Mouse (Mus musculus) T-helper 1 cell (primary cell): Measurements from ENCODE around the gene Bpifb5.
"Not testable (repeated sequence)": the region's sequence is repeated elsewhere in the genome, so short reads cannot be mapped to it uniquely, and the experiment has no call there.

ENCODE experiments used
- in situ Hi-C: fragments of 300-600 bp; cut with MboI, MseI; formaldehyde crosslinking; loops from one replicate; pipeline ENCODE4 v1.15.1; 2025; ENCODE audit warnings: high pct_unique_total_duplicates

The Bpifb5 gene

DNA sequence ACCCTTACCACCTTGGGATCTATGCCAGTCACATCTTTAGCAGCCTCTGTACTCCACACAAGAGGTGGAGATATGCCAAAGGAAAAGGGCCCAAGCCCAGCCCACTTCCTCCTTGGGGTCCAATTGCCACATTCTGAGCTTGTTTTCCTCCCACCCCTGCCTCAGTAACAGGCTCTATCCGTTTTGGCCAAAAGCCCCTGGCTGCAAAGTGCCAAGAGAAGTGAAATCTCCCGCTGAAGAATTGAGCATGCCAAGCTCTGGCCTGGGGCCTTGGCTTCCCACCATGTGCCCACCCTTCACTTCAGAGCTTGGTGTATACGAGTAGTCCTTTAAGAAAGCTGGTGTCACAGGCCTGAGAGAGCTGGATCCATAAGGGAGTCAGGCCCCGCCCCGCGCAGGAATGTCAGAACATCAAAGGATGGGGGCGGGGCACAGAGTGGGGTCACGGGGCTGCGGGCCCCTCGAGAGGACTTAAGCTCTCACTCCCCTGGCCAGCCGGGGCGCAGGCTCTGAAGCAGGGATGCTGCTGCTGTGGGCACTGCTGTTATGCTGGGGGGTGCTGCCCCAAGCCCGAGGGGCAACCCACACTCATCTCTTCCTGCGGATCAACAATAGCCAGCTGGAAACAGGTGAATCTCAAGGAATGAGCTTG, at the start of gene Bpifb5:
Bpifb5 (plus strand) TSS at position 478 of the 652 bp plus-strand sequence.
- in situ Hi-C loops = loop anchor here (5.0 kb wide), 1 partner anchor 69 kb away; no protein-coding TSS in a partner anchor

DNA sequence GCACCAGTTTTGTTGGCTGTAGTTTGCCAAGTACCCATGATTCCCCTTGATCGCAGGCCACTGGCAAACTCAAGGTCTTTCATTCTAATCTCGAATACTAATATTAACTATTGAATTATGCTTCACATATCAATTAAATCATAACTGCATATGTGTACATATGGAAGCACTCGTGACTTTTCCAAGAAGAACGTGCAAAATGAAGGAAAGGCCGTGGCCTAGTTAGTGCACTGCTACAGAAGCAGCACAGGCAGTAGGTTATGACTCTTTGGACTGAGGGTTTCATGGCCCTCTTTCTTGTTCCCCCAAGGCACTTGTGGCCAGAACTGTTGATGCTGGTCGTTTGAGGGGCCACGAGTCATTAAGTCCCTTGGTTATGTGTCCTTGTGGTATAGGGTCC, 41.6 kb upstream of the Bpifb5 start:
- in situ Hi-C loops = not testable (repeated sequence)

DNA sequence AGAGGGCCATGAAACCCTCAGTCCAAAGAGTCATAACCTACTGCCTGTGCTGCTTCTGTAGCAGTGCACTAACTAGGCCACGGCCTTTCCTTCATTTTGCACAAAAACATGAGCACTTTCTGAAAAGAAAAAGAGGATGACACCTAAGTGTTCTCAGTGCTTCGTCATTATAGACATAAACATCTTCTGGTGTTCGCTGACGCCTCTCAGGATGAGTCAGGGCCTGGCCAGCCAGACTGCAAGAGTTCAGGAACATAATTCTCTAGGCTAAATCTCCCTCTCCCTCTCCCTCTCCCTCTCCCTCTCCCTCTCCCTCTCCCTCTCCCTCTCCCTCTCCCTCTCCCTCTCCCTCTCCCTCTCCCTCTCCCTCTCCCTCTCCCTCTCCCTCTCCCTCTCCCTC, 40.5 kb upstream of the Bpifb5 start:
- in situ Hi-C loops = not testable (repeated sequence)

DNA sequence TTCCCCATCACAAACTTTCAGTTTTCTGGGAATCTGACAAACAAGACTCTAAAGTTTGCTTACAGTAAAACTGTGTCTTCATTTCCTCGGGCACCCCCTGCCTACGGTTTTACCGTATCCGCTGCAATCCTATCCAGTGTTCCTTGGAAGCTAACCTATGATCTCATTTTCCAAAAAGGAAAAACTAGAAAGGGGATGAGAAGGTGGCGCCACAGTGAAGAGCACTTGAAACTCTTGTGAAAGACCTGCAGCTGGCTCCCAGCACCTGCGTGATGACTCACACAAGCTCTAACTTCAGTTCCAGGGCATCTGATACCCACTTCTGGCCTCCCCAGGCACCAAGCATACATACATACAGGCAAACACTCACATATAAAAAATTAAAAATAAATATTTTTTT, 38.2 kb upstream of the Bpifb5 start:
- in situ Hi-C loops = no loop called here

DNA sequence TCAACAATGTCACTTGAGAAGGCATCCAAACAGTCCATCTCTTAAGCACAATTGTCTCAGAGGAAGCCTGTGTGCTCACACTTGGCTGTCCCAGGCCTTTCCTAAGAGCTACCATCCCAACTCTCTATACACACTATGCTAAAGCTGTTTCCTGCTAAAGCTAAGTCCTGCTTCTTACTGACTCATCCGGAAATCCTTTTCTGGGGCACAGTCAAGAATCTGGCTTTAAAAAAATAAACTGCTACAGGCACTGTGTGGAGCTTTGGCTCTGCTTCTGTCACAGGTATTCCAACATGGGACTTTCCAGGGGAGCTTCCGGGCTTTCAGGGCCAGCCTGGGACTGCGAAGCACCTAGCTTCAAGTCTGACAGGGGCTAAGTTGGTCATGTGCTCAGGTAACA, 37.8 kb upstream of the Bpifb5 start:
- in situ Hi-C loops = no loop called here

DNA sequence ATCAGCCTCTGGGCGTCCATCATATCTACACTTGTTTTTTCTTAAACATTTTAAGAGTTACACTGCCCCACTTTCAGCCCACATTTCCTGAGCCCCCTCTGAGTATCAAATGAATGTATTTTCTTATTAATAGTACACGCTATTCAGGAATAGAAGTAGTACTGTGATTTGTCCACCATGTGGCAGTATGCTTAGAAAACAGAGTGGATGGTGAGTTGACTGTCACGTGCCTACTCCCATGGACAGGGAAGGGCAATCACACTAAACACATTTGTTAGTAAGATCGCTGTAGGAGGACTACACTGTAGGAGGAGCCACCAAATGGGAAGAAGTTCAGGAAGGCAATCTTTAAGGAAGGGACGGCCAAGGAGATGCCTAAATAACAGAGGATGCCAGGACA, 36.1 kb upstream of the Bpifb5 start:
- in situ Hi-C loops = no loop called here

DNA sequence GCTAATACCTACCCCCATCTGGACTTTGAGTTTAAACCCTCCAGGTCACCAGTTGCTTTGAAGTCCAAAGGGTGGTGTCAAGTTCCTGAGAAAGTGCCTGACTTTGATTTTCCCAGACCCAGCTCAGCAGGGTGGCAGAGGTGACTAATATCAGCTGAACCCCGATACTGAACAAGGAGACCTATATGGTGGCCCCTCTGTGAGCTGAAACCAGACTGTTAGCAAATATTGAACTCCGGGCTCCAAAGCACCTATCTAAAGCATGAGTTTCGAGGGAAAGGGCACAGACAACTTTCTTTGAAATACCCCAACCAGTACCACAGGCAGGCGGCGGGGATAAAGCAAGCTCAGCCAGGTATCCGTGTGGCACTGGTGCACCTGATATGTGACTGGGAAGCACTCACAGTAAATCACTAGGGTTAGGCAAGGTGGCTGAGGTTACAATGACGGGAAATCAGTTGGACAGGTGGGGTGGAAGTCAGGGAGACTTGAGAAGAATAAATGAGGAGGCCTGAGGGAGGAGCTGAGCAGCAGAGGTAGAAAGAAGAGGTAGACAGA, 33.6 kb upstream of the Bpifb5 start:
- in situ Hi-C loops = no loop called here

DNA sequence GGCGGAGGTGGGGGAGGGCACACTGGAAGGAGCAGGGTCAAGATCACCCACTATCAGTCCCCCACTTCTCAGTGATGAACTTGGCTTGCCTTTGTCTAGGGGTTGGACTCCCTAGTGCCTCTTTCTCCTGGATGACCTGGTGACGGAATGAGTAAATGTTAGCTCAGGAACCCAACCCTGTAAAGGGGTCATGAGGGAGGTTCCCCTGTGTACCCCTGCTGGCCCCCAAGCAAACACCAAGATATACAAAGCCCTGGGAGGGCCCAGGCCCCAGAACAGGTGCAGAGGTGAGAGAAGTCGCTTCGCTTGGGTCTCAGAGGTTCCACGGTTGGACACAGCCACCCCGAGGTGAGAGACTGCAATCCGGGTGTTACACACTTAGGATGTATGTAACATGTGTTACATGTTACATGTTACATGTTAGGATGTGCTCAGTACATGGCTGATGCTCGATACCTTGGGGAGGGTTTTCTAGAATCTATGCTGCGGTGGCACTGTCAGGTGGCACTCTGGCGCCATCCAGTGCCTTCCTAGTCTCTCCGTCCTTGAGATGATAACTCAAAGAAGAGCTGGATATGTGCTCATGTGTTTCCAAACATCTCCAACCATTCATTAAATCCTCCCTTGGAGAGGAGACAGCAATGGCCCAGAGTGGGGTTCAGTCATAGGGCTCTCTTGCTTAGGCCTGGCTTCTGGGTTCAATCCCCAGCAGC, 32.8 kb upstream of the Bpifb5 start, which contains the start of gene Bpifb1:
Bpifb1 (plus strand) TSS at position 273 of the 713 bp plus-strand sequence.
- in situ Hi-C loops = no loop called here

DNA sequence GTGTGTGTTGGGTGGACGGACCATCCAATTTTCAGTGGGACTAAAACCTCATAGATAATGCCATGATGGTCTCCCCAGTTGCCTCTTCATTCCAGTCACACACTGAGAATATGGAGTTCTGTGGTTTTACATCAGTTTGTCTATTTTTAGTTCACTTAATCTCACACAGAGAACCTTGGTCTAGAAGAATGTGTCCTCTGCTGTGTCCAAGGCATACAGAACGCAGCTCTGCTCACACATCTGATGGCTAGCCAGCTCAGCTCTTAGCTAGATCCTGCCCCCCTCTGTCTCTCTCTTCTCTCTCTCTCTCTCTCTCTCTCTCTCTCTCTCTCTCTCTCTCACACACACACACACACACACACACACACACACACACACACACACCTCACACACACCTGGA, 31.4 kb upstream of the Bpifb5 start:
- in situ Hi-C loops = no loop called here

DNA sequence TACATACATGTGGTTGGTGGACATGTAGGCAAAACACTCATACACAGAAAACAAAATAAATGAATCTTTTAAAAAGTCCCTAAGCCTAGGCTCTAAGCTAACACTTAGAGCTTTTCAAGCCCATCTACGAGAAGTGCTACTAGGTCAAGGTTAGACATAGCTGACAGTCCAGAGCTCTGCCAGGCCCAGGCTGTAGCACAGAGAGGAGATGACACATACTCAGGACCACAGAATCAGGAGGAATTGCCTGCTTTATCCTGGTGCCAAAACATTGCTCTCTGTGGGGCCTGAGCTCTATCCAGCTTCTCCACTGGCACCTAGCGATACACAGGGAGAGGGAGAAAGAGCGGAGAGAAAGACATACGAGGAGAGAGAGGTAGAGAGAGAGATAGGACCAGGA, 30.5 kb upstream of the Bpifb5 start:
- in situ Hi-C loops = no loop called here

DNA sequence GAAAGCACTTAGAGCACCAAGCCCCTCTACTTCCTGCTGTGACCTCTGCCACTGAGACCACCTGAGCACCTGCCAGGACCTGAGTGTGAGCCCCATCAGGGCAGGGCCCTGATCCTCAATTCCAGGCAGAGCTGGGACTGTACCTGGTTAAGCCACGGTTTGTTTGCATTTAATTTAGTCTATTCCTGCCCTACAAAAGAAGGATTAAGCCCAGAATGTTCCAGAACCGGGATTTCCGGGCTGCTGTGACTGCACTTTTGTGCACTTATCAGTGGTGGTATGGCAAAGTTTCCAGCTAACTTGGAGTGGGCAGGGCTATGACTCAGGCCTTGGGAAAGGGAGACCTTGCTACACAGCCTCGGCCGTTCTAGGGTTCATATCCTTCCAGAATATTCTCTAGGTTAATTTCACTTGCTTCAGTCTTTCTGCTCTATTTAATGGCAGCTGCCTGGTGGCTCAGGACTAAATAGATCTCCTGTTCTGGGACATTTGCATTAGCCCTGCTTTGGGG, 29.5 kb upstream of the Bpifb5 start:
- in situ Hi-C loops = no loop called here

DNA sequence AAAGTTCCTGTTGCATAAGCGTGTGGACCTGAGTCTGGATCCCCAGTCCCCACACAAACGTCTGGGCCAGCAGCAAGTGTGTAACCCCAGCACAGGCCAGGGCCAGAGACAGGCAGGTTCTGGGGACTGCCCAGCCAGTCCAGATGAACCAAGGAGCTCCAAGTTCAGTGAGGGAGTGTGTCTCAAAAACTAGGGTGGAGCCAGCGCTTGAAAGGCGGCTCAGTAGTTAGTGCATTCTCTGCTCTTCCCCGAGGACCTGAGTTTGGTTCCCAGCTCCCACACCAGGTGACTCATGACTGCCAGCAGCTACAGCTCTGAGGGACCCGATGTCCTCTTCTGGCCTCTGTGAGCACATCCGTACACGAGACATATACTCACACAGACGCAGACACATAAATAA, 26.5 kb upstream of the Bpifb5 start:
- in situ Hi-C loops = no loop called here

DNA sequence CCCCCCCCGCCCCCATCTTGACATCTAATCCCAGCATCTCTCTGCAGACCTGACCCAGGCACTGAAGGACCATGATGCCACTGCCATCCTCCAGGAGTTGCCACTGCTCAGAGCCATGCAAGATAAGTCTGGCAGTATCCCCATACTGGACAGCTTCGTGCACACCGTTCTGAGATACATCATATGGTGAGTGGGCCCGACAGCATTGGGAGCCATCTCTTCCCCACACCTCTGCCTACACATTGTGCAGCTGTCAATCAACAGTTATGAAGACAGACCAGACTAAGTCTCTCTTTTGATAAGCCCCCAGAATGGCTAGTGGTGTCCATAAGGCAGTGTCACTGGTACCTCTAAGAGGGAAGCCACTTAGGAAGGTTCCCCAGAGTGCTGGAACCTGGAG, 18.9 kb upstream of the Bpifb5 start:
- in situ Hi-C loops = no loop called here

DNA sequence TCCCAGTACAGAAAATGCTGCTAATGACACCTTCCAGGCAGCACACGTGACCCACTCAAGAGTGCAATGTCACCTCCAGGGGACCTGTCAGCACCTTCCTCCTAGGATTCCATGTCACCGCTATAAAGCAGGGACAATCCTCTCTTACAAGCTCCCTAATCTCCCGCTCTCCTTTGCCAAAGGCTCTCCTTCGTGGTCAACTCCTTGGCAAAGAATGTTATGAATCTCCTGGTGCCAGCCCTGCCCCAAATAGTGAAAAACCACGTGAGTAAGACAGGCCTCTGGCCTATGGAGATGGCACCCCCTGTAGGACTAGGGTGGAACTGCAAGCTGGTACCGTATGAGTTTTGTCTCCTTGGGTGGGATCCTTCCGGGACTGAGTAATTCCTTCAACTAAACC, 16.6 kb upstream of the Bpifb5 start:
- in situ Hi-C loops = no loop called here

DNA sequence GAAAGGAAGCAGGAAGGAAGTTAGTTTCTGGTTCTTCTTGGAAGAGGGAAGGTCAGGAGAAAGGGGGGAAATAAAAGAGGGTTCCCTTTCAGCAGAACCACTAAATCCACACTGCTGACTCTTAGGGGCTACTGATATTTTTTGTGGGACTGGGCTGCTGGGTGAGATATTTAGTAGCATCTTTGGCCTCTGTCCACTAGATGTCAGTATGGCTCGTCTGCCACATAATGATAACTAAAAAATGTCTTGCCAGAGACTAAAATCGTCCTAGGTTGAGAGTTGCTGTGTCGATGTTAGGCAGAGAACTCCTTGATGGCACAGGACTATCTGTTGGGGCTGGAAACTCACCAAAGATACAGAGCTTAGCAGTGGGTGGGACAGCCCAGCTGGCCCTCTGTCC, 14.4 kb upstream of the Bpifb5 start:
- in situ Hi-C loops = no loop called here

DNA sequence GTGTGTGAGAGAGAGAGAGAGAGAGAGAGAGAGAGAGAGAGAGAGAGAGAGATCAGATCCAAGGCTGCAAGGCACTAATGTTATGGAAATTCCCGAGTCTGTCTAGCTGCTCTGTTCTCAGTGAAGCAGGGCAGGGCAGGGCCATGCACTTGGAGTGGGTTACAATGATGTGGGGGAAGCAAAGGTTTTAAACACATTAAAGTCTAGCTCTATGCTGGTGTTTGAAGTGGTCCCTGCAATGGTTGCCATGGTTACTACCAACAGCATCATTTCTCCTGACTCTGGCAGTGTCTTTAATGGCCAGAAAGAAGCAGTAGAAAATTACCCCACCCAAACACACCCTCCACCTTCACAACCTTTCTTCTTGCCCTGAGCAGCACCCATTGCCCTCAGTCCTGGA, 12.4 kb upstream of the Bpifb5 start:
- in situ Hi-C loops = no loop called here

DNA sequence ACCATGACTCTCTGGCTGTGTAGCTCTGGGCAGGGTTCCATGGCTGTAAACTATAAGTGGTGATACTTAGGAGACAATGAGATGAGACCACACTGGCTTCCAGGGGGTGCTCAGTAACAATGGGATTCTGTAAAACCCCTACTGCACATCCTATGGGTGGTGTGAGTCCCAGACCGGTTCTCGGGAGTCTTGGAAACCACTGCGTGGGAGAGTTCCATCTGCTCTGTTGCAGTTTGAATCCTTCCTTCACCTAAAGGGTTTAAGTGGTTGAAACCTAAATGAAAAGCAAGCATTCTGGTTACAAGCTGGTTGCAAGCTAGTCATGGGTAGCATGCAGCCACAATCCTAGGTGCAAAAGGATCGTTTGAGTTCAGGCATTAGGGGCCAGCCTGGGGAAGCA, 11.7 kb upstream of the Bpifb5 start:
- in situ Hi-C loops = no loop called here

DNA sequence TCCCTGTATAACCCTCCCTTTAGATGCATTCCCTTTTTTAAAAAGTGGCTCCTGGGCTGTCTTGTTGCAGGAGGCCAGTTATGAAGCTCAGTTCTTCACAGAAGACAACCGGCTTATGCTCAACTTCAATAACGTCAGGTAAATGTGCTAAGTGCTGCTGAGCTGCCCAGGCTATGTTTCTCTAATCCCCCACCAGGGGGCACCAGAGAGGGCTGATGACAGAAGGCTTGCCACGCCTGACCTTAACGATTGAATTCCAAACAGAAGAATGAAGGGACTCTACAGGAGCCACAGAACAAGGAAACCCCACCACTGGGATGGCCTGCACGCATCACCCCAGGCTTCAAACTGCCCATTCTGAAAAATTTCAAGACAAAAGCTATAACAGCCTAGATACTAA, 8.4 kb upstream of the Bpifb5 start:
- in situ Hi-C loops = loop anchor here (5.0 kb wide), 1 partner anchor 167 kb away; no protein-coding TSS in a partner anchor

DNA sequence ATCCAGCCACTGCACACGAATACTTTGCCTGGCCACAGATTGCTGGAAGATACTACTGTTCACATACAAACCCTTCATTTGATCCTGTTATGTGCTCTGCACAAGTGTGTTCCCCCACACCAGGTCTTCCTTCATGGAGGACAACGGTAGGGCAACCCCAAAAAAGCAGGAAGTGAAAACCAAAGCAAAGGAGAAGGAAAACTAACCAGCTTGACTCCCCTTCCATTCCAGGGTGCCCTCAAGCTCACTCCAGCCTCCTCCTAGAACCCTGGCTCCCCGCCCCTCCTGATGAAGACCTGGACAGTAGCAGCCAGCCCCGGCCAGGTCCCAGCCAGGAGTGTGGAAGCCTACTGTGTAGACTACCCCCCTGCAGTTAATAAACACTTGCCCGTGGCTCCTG, 3.6 kb upstream of the Bpifb5 start:
- in situ Hi-C loops = loop anchor here (5.0 kb wide), 2 partner anchors 72 to 162 kb away; no protein-coding TSS in a partner anchor

DNA sequence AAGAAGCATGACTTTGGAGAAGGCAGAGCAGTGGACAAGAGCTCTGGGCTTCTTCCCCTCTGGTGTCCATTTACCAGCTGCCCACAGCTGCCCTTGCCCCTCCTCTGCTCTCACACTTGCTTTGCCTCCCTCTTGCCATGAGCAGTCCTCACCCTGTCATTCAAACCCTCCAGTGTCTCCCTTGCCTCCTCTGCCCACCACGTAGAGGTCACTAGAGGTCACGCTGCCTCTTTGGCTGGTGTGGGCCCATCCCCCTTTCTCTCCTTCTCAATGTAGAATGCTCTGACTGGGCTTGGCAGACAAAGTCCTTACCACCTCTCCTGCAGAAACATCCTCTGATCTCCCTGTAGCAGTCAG, 353 bp downstream of the Bpifb5 start:
- in situ Hi-C loops = loop anchor here (5.0 kb wide), 1 partner anchor 68 kb away; no protein-coding TSS in a partner anchor

DNA sequence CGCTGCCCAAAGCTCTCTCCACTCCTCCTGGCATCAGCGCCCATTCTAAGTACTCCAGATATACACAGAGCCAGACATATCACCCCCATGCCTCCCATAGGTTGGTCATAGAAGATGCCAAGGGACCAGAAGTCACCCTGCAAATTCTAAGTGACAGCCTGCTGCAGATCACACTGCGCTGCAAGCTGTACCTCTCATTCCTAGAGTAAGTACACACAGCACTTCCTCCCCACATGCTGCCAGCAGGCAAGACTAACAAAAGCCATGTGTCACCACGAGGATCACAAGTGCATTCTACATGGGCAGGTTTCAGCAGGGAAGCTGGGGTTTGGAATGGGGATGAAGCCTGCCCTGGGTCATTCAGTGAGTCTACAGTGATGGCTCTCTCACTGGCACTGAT, 3.4 kb downstream of the Bpifb5 start:
- in situ Hi-C loops = no loop called here

DNA sequence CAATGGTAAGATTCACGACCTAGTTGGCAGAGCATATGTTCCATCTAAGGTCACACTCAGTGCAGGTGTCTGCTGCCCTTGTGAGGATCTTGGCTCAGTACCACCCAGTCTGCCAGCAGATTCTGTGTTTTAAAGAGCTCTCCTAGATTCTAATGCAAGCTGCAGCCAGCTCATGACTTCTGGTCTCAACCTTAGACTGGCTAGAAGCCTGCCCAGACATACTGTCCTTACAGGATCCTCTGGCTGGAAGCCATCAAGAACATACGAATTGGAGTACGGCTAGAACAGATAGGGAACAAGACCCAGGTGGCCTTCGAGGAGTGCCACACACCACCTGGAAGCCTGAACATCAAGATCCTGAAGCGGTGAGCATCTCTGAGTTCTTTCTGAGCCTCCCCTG, 4.3 kb downstream of the Bpifb5 start:
- in situ Hi-C loops = no loop called here

DNA sequence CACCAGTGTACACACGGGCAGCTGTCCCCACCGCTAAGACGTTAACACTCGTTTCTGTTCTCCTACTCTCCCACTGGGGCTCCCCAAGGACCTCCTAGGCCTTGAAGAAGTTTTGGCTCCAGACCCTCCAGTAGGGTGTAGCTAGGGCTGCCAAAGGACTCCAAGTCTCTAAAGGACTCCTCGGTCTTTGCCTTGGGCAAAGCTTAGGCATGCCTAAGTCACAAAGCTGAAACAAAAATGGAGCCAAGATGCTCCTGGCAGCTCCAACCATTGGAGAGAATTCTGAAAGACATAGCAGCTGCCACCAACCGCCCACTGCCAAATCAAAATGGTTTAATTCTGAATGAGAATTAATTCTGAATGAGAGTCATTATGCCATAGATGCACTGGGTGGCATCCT, 9.9 kb downstream of the Bpifb5 start:
- in situ Hi-C loops = no loop called here
